8 mouse cellular contexts compared by ENCODE assay signal in genomic region chr7:35026838-35027291, GRCm38 (mm10). TPM values are rescaled to one million over a fixed set of nuclear protein-coding genes. Genes with fewer than 3 reads are reported as not detected.
DNase-seq lines count a peak whose midpoint lies in the region; ATAC-seq and TF ChIP-seq lines count a peak whose summit lies in the region.

No protein-coding gene starts in this region.

- peak; percentile 45 for TF ChIP-seq CTCF in kidney, adult 2 months (conservative IDR thresholded peaks at IDR 0.05; ENCODE audit: insufficient read depth, insufficient read length, low read depth, low read length)

- H3K27me3 ChIP-seq in kidney, adult 2 months (replicated peaks; ENCODE audit: control insufficient read depth, insufficient read depth, low read length): no peaks in the 10 kb centered on the region
- no peaks in the 10 kb centered on the region for H3K27me3 ChIP-seq in kidney, embryonic 16.5 days (ENCODE audit: insufficient read depth, low read length)

- 74% methylated on average over 3 of the region's 3 CpGs for WGBS in kidney, adult 2 months
- 79% methylated on average over 3 of the region's 3 CpGs for WGBS in kidney, embryonic 16.5 days

- no peaks in the 10 kb centered on the region for H3K4me1 ChIP-seq in kidney, adult 2 months (ENCODE audit: control insufficient read depth, insufficient read depth, low read length)
- H3K4me1 ChIP-seq in kidney, embryonic 16.5 days (ENCODE audit: insufficient read depth, low read length): no peaks in the 10 kb centered on the region

- H3K9me3 ChIP-seq in kidney, embryonic 16.5 days (ENCODE audit: low read length): no peaks in the 10 kb centered on the region

- no peak for TF ChIP-seq POLR2A in kidney, adult 2 months (IDR thresholded peaks at IDR 0.05; ENCODE audit: low read depth, low read length)

- no peak overlapping the region for H3K27ac ChIP-seq in kidney, adult 2 months (ENCODE audit: insufficient read depth, low read depth, low read length)
- H3K27ac ChIP-seq in kidney, embryonic 16.5 days (ENCODE audit: low read length): no peak overlapping the region

- H3K4me3 ChIP-seq in kidney, adult 2 months (ENCODE audit: insufficient read depth, low read depth, low read length): no peak overlapping the region
- H3K4me3 ChIP-seq in kidney, embryonic 16.5 days (ENCODE audit: low read length): no peak overlapping the region

- no peak overlapping the region for H3K9ac ChIP-seq in kidney, embryonic 16.5 days (replicated peaks; ENCODE audit: low read length)

- no peaks in the 10 kb centered on the region for H3K36me3 ChIP-seq in kidney, adult 2 months (ENCODE audit: control insufficient read depth, insufficient read depth, low read length)
- peaks cover 7% of the 10 kb centered on the region; the same call in 1 of the 2 replicates for H3K36me3 ChIP-seq in kidney, embryonic 16.5 days (ENCODE audit: insufficient read depth, low read length)

- peak; percentile 66 for DNase-seq in kidney, adult 2 months
- peak; percentile 57 for DNase-seq in Muller cell, postnatal 12 days (ENCODE audit: inconsistent ontology term)
- peak; percentile 75 for DNase-seq in embryo, embryonic 11 days
- peak; percentile 66 to 70 for DNase-seq in layer of hippocampus, postnatal 10 days (ENCODE audit: low spot score in 2 of 2)
- peak; percentile 72 for DNase-seq in lung, postnatal 25 days (ENCODE audit: low spot score)
- no peak for DNase-seq in thymus, adult 18-20 months
- DNase-seq in yolk sac, embryonic 10.5 days (ENCODE audit: low spot score): no peak

- no peak for ATAC-seq in kidney, embryonic 16.5 days (ENCODE audit: low FRiP score, low TSS enrichment)

- H3K4me2 ChIP-seq in kidney, embryonic 16.5 days (replicated peaks; ENCODE audit: low read depth, low read length): no peak overlapping the region

RNA-seq across cellular contexts. Expression of gene Cebpg, which starts 29.5 kb away (rescaled TPM):
- 8.3 and 10.0 TPM in 2 replicates for polyA plus RNA-seq in kidney, adult 2 months (2012; rRNA removed)
- polyA plus RNA-seq in kidney, embryonic 16.5 days (2015; fragmentation: Nextera tagmentation; extraction: Ambion mirVana): 31.9 and 33.3 TPM in 2 replicates
- total RNA-seq in layer of hippocampus, postnatal 10 days (2021): 10 to 100 TPM; 25.5 to 27.1 TPM

Comparison
In these comparisons a context has a peak if more than half of its experiments do, and no peak if none do; other contexts are left out.
1. DNase-seq: peak in kidney, adult 2 months (single experiment), Muller cell, postnatal 12 days (single experiment), embryo, embryonic 11 days (single experiment), layer of hippocampus, postnatal 10 days (2 of 2) and lung, postnatal 25 days (single experiment); none in thymus, adult 18-20 months (0 of 2) and yolk sac, embryonic 10.5 days (single experiment).